Mouse (Mus musculus) MEL (cell line): ENCODE results near the gene Stk39.

Experiments used
- CTCF ChIP-seq, 3 experiments: IDR thresholded peaks in 2 of 3; conservative IDR thresholded peaks in 1 of 3; 2 replicates each; pipeline ENCODE4 v1.5.1; 2011 to 2012; ENCODE audit warnings: low read length in 3 of 3, low read depth in 2 of 3, mild to moderate bottlenecking in 2 of 3, improper control_type of control experiment in 1 of 3, inconsistent platforms in 1 of 3, mixed read lengths in 1 of 3, moderate library complexity in 1 of 3; ENCODE audit not compliant: control insufficient read depth in 1 of 3, insufficient read depth in 1 of 3, poor library complexity in 1 of 3, severe bottlenecking in 1 of 3
- EP300 ChIP-seq, 2 experiments: IDR thresholded peaks; 2 replicates each; pipeline ENCODE4 v1.6.1; 2011; ENCODE audit warnings: improper control_type of control experiment in 2 of 2, low read length in 2 of 2, low read depth in 1 of 2, mild to moderate bottlenecking in 1 of 2
- HCFC1 ChIP-seq: IDR thresholded peaks from 2 replicates; pipeline ENCODE4 v1.6.1; 2012; ENCODE audit warnings: low read depth, mild to moderate bottlenecking, inconsistent platforms, low read length, improper control_type of control experiment, moderate library complexity
- MXI1 ChIP-seq: IDR thresholded peaks from 2 replicates; pipeline ENCODE4 v1.6.1; 2011; ENCODE audit warnings: mild to moderate bottlenecking, low read depth, low read length, improper control_type of control experiment
- NELFE ChIP-seq: IDR thresholded peaks from 2 replicates; pipeline ENCODE4 v1.6.1; 2011; ENCODE audit warnings: low read depth, low read length, improper control_type of control experiment
- POLR2A ChIP-seq, 2 experiments: IDR thresholded peaks; 2 replicates each; pipeline ENCODE4 v1.6.1; 2011 to 2012; ENCODE audit warnings: low read length in 2 of 2, mild to moderate bottlenecking in 2 of 2, control low read depth in 1 of 2, improper control_type of control experiment in 1 of 2, low read depth in 1 of 2, moderate library complexity in 1 of 2; ENCODE audit not compliant: control insufficient read depth in 1 of 2, insufficient read depth in 1 of 2, poor library complexity in 1 of 2
- POLR2AphosphoS2 ChIP-seq: IDR thresholded peaks from 2 replicates; pipeline ENCODE4 v1.6.1; 2011; ENCODE audit warnings: low read length, improper control_type of control experiment
- SMC3 ChIP-seq: IDR thresholded peaks from 2 replicates; pipeline ENCODE4 v1.6.1; 2011; ENCODE audit warnings: low read depth, low read length, improper control_type of control experiment
- TCF12 ChIP-seq: IDR thresholded peaks from 2 replicates; pipeline ENCODE4 v1.6.1; 2014; ENCODE audit warnings: low read depth, mild to moderate bottlenecking, inconsistent platforms, low read length, improper control_type of control experiment, moderate library complexity

DNA sequence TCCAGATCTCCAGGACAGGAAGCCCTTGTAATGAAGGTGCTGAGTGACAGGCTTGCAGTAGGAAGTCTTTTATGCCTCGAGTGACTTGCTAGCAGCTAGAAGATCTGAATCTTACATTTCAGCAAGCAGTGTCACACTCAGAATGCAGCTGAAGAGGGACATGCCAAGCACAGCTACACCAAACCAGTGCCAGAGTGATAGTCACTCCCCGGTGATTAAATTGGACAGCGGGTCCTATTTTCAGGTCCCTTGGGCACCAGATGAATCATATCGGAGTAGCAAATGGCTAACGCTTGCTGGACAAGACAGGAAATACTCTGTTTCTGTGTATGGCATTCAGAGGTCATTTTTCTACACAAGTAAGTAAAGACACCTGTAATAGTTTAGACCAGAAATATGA lies 207.2 kb downstream of the Stk39 start:
- TF ChIP-seq HCFC1 (no peak), EP300 (IDR thresholded peaks at IDR 0.05; ENCODE audit: low read depth in 1 of 2, low read length in 2 of 2) (no peak), CTCF (IDR thresholded peaks at IDR 0.05 in 2 of 3, conservative IDR thresholded peaks at IDR 0.05 in 1 of 3; ENCODE audit: control insufficient read depth in 1 of 3, insufficient read depth in 1 of 3, low read depth in 2 of 3, low read length in 3 of 3, poor library complexity in 1 of 3, severe bottlenecking in 1 of 3) (no peak), POLR2A (IDR thresholded peaks at IDR 0.05; ENCODE audit: control insufficient read depth in 1 of 2, insufficient read depth in 1 of 2, low read depth in 1 of 2, low read length in 2 of 2, poor library complexity in 1 of 2) (no peak), POLR2AphosphoS2 (no peak), NELFE (no peak), TCF12 (no peak), MXI1 (no peak), SMC3 (no peak)
